Mouse (Mus musculus) frontal cortex, postnatal 10 days (tissue): ENCODE measurements around the gene Abl1.
A peak's percentile ranks its signal among the peaks of the same experiment; 100 is the strongest.

Experiments used
- DNase-seq, 2 experiments: peaks; one replicate each; pipeline ENCODE4 v3.0.0; 2022; ENCODE audit warnings: low spot score in 2 of 2, mixed read lengths in 1 of 2

Gene Abl1

GRCm38 (mm10) chr2:31825469-31825911 lies 137.3 kb downstream of the Abl1 start:
- no peak for DNase-seq

- DNase-seq: no peak
Measured at GRCm38 (mm10) chr2:31826094-31827085, 138.2 kb downstream of the Abl1 start.

GRCm38 (mm10) chr2:31827877-31828276 lies 139.7 kb downstream of the Abl1 start:
- peak; percentile 80 to 81 for DNase-seq

GRCm38 (mm10) chr2:31828311-31828825 lies 140.2 kb downstream of the Abl1 start:
- no peak for DNase-seq

GRCm38 (mm10) chr2:31836091-31836490 lies 147.9 kb downstream of the Abl1 start:
- DNase-seq: no peak

GRCm38 (mm10) chr2:31836985-31837384 lies 148.8 kb downstream of the Abl1 start:
- no peak for DNase-seq

GRCm38 (mm10) chr2:31838868-31839267 lies 150.7 kb downstream of the Abl1 start:
- DNase-seq: no peak

- no peak for DNase-seq
Measured at GRCm38 (mm10) chr2:31844729-31845136, 156.6 kb downstream of the Abl1 start.

GRCm38 (mm10) chr2:31845512-31845895 lies 157.3 kb downstream of the Abl1 start:
- no peak for DNase-seq

GRCm38 (mm10) chr2:31845896-31846691 lies 157.9 kb downstream of the Abl1 start, which contains the start of gene Fibcd1:
Fibcd1 (minus strand) TSS chr2:31846005.
- DNase-seq: no peak

- DNase-seq: no peak
Measured at GRCm38 (mm10) chr2:31846692-31847660, 158.8 kb downstream of the Abl1 start.

- no peak for DNase-seq
Measured at GRCm38 (mm10) chr2:31847908-31848307, 159.7 kb downstream of the Abl1 start.

- DNase-seq: no peak
Measured at GRCm38 (mm10) chr2:31850141-31850540, 162.0 kb downstream of the Abl1 start.
